Mouse (Mus musculus) urinary bladder, postnatal 25 days (tissue): ENCODE results near the gene Dguok.

Source experiments
- DNase-seq: peaks from one replicate; pipeline ENCODE4 v3.0.0; 2022; ENCODE audit warnings: low spot score

Dguok gene

DNA sequence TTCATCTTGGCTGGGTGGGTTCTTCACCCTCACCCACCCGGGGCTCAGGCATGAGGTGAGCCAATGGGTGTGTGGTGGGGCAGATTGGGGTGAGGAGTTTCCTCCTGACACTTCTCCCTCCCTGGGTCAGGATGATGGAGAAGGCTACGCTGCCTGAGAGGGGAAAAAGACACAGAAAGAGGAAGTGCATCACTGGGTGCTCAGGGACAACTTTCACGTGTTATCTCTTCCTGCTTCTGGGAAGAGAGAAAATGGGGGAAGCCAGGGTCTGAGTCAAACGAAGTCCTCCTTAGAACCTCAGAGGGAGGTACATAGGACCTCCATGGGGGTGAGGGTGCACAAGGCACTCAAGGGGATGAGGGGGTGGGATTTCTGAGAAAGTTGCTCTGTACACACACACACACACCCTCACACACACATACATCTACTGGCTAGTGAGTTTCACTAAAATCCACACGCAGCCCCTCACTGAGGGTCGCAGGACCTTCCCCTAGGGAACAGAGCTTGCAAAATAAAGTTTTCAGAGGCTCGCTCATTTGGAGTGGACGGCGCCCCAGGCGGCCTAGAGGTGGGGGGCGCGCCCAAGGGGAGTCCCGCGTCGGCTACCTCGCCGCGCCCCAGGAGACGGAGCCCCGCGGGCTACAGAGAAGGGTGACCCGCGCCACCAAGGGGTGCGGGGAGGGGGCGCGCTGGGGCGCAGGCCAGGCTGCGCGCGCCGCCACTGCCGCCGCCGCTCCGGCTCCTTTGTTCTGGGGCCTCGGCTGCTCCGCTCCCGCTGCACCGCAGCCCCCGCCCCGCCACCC, 51.2 kb downstream of the Dguok start:
- DNase-seq: no peak

GRCm38 (mm10) chr6:83453706-83454105, 53.1 kb downstream of the Dguok start:
- DNase-seq: no peak

DNA sequence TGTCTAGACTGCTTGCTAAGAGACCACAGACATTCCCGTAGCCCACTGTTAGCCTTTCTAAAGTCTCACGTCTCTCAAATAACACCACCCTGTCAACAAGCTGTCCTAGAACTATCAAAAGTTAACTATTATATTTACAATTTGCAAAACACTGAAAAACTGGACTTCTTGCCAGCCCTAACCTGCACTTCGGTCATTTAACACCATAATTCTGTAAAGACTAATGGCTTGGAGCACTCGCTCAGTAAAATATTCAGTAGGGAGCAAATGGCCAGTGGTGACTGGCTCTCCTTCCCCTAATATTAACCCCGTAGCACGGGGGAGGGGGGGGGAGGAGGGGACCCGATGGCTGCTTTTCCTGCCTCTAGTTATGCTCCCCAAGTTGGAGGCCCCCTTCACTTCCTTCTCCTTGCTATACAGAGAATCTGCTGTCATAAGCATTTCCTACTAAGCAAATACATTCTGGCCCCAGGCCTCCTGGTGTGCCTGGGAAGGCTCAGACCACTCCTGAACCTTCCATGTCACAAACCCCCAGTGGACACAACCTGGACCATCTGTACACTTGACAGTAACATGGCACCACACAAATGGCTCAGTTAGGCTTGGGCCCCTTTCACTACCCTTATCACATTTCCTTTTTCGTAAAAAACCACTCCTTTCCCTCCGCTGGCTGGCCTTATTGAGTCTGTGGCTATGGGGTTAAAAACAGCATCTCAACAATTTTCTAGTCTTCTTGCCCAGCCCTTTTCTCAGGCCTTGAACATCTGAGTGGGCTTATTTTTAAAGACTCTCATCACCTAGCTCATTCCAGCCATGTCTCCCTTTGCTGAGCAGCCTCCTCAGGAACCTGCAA, 56.1 kb downstream of the Dguok start:
- no peak for DNase-seq

DNA sequence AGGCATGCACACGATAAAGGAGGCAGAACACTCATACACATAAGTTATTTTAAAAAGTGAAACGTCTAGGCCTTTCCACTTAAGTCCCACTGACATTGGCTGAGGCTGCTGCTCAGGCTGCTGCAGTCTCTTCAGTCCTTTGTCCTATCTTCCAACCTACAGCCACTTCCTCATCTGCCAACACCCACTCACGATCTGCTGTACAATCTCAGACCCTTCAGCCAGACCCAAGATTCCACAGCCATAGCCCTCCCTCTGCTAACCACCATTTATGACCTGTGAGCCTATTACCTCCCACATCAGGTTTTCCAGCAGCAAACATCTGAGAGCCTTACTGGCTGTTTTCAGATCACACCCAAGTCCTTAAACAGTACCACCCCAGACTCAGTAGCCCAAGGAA, 57.3 kb downstream of the Dguok start:
- DNase-seq: no peak

GRCm38 (mm10) chr6:83448911-83449310, 57.9 kb downstream of the Dguok start:
- no peak for DNase-seq

DNA sequence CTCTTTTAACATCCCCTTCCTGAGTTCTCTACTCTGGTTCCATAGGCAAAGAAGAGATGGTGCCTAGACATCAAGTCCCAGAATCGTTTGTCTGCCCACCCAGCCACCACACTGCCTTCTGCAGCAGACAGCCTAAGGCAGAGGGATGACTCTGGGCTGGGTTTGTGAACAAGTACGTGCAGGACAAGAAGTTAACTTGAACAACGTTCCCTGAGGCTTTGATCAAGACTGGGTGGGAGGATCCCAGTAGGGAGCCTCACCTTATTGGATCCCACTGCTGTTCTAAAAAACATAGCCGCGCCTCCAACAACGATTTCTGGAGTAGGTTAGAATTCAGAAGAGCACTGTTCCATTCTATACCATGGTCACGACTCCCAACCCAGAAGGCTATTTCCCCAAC, 59.7 kb downstream of the Dguok start:
- DNase-seq: no peak

GRCm38 (mm10) chr6:83445796-83446195, 61.0 kb downstream of the Dguok start:
- no peak for DNase-seq

DNA sequence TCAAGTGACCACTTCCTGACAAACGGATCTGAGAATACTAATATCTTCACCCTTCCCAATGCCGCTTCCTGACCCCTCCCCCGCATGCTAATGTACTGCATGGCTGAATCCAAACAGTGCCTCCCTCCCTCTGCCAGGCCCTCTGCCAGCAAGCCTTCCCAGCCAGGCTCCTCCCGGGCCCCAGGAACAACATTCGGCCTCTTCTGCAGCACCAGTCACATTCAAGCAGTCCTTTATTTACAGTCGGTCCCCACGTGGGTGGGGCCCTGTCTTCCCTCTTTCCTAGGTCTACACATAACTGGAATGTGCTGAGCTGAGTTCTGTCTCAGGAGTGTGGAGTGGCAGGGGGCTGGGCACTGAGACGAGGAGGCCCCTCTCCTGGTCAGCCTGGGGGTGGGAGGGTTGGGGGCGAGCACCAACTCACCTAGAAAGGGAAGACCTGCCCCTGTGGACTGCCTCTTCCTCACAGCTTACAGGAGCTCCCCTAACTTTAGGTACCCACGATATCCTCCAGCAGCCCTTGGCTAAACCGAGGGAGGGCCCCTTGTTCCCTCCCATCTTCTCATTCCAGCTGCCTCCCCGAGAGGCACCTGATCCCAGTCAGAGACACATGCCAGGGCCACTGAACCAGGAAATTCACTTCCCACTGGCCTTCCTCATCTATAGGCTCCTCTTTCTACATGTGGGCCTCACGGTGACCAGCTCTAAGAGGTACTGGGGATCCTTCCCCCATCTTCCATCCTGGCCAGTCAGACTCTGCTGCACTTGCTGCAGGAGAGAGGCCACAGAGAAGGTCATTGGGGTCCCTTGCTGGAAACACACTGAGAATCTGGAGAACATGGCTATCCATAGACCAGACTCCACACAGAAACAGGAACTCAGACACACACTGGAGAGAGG, 63.1 kb downstream of the Dguok start:
- peak; percentile 61 for DNase-seq

- DNase-seq: no peak
These were observed 64.1 kb downstream of the Dguok start for GRCm38 (mm10) chr6:83442639-83443038.

- DNase-seq: peak; percentile 81
These were observed 65.3 kb downstream of the Dguok start for GRCm38 (mm10) chr6:83441259-83442061.

- DNase-seq: peak; percentile 55
These were observed 66.1 kb downstream of the Dguok start for GRCm38 (mm10) chr6:83440510-83441258.

GRCm38 (mm10) chr6:83440197-83440509, 66.6 kb downstream of the Dguok start:
- DNase-seq: no peak

DNA sequence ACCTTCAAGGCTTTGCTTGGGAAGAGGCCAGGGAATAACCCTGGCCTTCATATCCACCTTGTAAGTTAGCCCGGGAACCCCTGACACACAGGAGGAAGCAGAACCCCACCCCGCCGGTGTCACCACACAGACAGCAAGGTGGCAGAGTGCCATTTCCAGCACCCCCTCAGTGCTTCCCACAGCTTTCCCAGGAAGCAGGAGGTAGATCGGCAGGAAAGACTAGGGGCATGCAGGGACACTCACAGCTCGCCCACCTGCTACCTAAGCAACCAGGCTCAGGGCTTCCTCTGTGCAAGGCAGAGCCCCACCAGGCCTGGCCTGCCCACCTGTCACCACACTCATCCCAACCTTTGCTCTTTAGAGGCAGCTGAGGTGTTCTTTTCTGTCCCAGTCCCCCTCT, 67.0 kb downstream of the Dguok start:
- DNase-seq: no peak

GRCm38 (mm10) chr6:83439119-83439767, 67.5 kb downstream of the Dguok start:
- DNase-seq: no peak

DNA sequence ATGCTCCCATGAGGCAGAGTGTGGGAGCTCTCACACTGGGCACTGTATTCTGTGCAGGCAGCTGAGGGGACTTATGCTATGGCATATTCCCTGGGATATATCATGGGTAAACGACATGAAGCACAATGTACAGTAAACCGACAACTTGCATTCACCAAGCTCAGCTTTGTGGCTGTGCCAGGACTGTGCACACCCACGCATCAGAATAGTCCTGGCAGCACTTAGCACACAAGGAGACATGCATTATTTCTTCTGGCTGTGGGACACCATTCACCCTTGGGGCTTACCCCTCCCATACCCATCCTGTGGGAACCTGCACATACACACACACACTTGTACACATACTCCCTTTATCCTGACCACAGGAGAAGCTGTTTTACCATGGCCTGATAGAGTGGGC, 68.2 kb downstream of the Dguok start:
- DNase-seq: no peak

GRCm38 (mm10) chr6:83437802-83438201, 69.0 kb downstream of the Dguok start:
- no peak for DNase-seq

GRCm38 (mm10) chr6:83437225-83437624, 69.5 kb downstream of the Dguok start:
- DNase-seq: no peak

GRCm38 (mm10) chr6:83436547-83436946, 70.2 kb downstream of the Dguok start:
- DNase-seq: no peak

DNA sequence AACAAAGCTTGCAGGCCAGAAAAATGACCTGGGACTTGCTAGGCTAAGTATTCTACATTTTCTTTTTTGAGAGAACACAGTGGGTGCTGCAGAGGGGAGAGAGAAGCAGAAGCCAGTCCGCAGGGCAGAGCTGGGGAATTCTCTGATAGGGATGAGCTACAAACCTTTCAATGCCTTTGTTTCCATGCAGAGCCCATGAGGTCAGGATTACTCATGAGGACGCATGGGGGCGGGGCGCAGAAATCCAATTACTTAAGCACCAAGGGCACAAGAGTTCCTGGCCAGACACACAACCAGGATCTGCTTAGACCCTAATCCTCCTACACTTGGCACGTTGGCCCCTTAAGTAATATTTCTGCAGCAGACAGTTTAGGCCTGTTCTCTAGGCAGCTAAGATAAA, 71.6 kb downstream of the Dguok start:
- peak; percentile 50 for DNase-seq

DNA sequence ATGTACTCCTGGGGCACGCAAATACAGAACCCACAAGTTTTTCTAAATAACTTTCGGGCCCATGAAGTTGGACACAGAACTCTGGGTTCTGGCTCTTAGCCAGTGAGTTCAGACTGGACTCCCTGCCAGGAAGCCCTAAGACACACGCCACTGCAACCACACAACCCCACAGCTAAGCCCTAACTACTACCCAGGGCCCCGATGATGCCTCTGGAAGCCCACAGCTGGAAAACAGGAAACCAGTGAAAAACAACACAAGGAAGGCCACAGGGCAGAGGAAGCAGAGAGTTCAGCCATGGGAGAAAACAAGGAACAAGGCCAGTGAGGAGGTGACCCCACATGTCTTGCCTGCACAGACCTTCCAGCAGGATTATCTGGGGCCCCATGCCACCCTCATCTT, 73.2 kb downstream of the Dguok start:
- no peak for DNase-seq
